Mouse (Mus musculus) brain, adult 2 months (tissue): Measurements from ENCODE around the gene Bsn.

Experiments
- DNase-seq: peaks from one replicate; pipeline ENCODE4 v3.0.0; 2011; ENCODE audit warnings: low read depth, low spot score

Bsn gene

GRCm38 (mm10) chr9:108054331-108055040 lies 135.7 kb downstream of the Bsn start:
- no peak for DNase-seq

DNA sequence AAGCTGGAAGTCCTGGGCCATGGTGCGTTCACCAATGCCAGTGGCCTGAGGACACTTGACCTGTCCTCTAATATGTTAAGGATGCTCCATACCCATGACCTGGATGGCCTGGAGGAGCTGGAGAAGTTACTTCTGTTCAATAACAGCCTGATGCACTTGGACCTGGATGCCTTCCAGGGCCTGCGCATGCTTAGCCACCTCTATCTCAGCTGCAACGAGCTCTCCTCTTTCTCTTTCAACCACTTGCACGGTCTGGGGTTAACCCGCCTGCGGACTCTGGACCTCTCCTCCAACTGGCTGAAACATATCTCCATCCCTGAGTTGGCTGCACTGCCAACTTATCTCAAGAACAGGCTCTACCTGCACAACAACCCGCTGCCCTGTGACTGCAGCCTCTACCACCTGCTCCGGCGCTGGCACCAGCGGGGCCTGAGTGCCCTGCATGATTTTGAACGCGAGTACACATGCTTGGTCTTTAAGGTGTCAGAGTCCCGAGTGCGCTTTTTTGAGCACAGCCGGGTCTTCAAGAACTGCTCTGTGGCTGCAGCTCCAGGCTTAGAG lies 136.4 kb downstream of the Bsn start:
- DNase-seq: no peak

GRCm38 (mm10) chr9:108052885-108053664 lies 137.1 kb downstream of the Bsn start, which contains the start of gene Amigo3:
Amigo3 (plus strand) TSS chr9:108053159.
- DNase-seq: peak; percentile 98

DNA sequence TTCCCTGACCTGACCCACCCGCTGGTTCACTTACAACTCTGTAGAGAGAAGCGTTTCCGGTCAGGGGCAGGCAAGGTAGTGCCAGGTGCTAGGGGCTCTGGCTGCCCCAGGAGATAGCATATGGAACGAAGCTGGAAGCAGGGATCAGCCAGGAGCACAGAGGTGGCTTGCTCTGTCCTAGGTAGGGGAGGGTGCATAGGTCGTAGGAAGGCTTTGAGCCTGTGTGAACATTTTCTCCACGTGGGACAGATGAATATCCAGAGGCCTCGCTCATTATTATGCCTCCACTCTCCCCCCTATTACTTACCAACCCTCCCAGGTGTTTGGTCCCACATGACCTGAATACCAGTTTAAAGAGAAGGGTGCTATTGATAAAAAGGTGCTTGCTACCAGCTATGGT lies 137.8 kb downstream of the Bsn start:
- DNase-seq: no peak

GRCm38 (mm10) chr9:108051931-108052220 lies 138.3 kb downstream of the Bsn start:
- no peak for DNase-seq

DNA sequence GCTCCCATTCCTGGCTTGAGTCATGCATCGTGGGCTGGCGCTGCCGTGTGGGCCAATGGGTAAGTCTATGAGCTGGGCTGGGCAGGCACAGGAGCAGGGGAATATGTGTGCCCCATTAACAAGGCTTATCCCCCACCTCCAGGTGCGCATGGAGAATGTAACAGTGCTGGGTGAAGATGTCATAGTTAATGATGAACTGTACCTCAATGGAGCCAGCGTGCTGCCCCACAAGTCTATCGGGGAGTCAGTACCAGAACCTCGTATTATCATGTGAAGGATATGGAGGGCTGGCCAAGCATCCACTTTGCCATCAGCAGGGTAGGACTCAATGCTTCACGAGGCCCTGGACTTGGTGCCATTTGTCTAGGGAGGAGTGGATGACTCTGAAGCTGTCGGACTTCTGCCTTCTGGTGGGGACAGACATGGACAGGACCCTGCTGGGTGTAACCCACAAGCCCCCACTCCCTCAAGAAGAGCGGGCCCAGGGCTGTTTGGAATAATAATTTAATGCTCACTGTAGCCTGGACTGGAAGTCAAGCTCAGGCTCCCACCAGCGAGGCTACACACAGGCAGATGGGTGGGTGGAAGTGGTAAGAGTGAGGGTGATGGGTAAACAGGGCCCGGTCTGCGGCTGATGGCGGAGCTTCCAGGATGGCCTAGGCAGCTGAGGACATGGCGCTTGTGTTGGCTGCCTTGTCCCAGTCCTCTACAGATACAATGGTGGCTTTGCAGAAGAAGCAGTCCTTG lies 138.8 kb downstream of the Bsn start:
- DNase-seq: peak; percentile 43

GRCm38 (mm10) chr9:108049561-108050251 lies 140.5 kb downstream of the Bsn start:
- no peak for DNase-seq

DNA sequence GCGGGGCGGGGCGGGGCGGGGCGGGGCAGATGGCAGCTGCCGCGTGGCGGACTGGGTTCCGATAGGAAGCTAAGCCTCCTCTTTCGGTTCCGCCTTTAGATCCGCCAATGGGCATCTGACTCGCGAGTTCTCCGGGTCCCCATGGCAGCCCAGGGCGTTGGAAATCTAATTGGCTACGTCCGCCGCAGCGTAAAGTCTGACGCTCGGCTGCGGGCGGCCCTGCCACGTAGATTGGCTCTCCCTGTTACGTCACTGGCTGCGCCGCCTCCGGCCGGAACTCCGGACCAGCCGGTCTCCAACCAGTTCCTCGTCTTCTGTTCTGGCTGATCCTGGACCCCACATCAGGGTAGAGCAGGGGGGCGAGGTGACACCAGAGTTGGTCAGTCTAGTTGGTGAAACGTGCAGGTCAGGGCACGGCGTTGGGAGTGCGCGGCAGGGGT lies 141.1 kb downstream of the Bsn start, which contains the start of gene Gmppb:
Gene Gmppb, plus strand, starts transcription at position 227 of the 440 bp plus-strand sequence.
- peak; percentile 99 for DNase-seq

- DNase-seq: no peak
These were observed 141.6 kb downstream of the Bsn start for GRCm38 (mm10) chr9:108048566-108048955.

DNA sequence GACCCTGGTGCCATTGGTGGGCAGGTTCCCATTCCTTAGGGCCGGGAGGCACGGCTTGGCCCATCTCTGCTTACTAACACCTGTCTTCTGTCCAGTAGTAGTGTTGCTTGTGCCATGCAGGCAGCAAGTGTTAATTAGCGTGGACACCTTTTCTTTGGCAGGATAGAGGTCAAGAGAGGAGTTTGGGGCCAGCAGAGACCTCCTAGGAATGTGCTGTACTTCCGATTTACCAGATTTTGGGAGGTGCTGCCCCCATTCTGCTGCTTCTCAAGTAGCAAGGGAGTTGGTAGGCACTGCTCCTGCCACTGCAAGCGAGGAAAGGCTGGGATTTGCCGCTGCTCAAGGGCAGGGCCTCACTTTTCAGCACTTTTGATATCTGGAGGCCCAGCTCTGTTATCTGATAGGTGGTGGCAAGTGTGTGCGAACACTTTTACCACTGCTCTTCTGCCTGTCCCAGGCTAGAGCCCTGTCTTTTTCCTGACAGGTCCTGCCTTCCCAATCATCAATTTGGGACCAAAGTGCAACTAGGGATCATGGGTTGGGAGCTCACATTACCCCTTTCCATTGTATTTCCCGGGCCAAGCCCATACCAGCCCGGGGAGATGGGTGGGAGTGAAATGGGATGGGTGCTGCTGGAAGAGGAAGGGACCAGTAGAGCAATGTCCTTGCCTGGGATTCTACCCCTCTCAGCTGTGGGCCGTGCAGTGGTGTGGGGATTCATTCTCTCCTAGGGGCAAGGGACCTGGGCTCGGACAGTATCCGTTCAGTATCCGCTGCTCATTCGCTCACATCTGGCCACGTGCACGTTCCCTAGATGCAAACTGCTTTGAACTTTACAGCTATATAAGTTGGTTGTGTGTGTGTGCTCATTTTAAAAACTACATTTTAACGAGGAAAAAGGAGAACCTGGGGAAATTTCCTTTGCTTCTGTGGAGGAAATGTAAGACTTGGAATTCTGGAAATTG lies 142.3 kb downstream of the Bsn start:
- DNase-seq: no peak

DNA sequence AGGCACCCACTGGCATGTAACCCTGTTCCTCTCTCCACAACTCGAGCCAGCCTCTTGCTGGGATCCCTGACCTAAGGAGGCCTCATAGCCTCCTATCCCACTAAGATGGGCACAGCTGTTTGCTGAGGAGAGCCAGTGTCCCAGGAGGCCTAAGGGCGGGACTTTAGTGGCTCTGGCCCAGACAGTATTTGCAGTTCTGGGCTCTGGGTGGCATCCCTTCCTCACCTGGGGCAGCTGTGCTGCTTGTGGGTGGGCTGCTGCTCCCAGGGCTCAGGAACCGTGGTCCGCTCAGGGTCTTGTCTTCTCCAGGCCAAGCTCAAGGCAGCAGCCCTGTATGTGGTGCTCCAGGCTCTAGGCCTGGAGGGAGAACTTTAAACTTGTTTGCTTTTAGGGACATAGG lies 143.6 kb downstream of the Bsn start:
- DNase-seq: no peak
